Mouse (Mus musculus) spleen, postnatal 36 days (tissue): ENCODE measurements around the gene Phactr4.

Source experiments
- DNase-seq, 2 experiments: peaks; one replicate each; pipeline ENCODE4 v3.0.0; 2022; ENCODE audit warnings: low spot score in 2 of 2, mixed read lengths in 1 of 2

Gene Phactr4

DNA sequence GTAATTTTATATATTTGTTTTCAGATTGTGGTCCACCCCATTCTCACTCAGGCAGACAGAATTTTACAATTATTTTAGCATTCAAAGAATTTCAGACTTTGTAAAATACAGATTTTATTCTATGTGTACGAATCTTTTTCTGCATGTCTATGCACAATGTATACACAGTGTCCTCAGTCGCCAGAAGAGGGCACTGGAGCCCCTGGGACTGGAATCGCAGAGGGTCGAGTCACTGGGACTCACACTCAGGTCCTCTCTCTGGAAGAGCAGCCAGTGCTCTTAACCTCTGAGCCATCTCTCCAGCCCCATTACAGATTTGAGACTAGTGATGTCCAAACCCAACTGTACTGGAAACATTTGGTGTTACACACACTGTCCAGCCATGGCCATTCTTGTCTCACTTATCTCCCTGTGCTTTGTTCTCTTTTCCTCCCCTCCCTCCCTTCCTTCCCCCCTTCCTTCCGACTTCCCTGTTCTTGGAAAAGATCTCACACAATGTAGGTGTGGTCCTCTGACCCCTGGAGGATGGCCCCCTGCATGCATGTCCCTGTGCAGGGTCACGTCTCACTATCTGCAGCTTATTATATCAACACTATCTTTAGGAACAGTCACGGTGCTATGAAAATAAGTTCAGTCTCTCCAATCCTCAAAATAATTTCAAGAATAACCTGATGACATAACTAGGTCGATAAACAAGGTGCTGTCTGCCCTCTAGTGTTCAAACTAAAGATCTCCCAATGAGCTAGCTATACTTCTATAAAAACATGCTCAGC lies 10.8 kb downstream of the Phactr4 start:
- DNase-seq, result peak in 1 of 2 experiments; percentile 42

GRCm38 (mm10) chr4:132409587-132410229 lies 12.6 kb downstream of the Phactr4 start:
- DNase-seq, result no peak

DNA sequence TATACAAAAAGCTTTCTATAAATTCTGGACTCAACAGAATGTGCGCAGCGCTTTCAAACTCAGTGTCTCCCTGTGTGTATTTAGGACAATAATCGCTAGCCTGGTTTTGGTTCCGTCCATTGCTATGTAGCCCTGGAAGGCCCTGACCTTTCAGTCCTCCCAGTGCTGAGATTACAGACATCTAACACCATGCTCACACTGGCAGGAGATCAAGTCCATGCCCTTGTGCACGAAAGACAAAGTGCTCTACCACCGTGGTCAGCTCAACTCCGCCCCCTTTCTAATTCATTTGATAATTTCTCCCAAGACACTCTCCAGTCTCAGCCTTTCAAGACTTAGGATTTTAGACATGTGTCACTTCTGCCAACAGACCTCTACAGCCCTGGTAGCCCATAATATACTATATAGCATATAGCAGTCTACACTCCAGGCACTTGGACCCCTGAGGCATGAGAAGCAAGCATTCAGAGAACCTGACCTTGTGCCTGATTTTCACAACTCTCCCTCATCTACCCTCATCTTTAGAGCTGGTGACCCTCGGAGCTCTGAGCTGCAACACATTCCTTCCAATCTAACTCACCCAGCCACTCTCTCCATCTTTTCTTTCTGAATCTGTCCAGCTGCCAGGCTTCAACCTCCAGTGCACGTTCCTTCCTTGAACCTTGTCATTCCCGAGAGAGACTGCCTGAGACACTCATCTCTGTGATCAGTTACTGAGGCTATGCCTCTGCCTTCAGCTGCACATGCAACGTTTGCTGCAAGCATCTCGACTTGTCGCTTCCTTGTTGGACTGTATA lies 15.7 kb downstream of the Phactr4 start:
- DNase-seq, result no peak

- no peak for DNase-seq
Measured at GRCm38 (mm10) chr4:132404588-132404987, 17.7 kb downstream of the Phactr4 start.

DNA sequence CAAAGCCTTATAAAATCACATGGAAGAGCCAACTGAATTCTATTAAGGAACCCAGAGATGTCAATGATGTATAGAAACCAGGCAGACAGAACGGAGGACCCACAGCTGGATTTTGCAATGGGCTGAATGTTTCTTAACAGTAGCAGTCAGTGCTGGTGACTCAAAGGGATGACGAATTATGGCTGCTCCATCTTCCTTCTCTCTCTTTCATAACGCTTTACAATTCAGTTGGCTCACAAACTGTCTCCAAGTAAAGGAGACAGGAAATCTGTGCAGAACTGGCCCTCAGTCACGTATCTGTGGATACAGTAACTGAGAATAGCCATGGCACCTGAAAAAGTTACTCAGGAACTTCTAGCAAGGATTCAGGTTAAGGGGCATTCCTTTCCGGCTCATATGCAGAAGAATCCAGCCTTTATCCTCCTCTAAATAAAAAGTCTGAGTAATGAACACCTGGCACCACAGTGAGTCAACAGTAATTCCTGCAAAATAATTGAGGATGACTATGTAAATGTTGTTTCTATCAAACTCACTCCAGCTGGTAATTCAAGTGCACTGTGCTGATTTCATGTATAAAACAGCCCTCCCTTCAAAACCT lies 19.1 kb downstream of the Phactr4 start:
- DNase-seq, result no peak

- no peak for DNase-seq
Measured at GRCm38 (mm10) chr4:132401016-132401415, 21.3 kb downstream of the Phactr4 start.

DNA sequence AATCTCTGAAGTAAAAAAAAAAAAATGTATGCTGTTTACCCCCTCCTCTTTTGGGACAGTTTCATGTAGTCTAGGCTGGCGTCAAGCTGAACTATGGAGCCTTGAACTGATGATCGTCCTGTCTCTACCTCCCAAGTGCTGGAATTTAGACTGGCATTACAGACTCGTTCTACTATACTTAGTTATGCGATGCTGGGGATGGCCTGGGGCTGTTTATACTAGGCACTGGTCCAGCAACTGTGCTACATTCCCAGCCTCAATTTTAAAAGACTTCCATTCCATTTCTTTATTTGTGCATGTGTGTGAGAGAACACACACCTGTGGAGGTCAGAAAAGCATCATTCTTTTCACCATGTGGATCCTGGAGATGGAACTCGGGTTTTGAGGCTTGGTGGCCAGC lies 23.4 kb downstream of the Phactr4 start:
- DNase-seq, result no peak

GRCm38 (mm10) chr4:132398045-132398774 lies 24.1 kb downstream of the Phactr4 start:
- DNase-seq, result peak; percentile 22 to 37

GRCm38 (mm10) chr4:132397120-132397519 lies 25.2 kb downstream of the Phactr4 start:
- no peak for DNase-seq

DNA sequence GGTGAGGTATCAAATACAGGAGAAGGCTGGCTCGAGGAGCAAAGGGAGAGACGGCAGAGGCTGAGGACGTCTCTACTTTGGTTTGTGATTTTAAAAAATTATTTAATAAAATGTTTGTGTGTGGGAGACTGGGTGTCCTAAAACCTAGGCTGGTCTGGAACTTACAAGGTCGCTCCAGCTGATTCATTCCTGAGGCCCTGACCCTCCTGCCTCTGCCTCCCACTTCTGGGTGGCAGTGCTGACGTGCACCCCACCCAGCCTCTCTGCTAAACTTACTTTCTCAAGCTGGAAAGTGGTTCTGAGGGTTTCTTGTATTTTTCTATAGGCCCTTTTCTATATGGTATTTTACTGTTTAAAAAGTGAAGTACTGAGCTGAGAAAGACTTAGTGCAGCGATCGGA lies 26.0 kb downstream of the Phactr4 start:
- no peak for DNase-seq

- DNase-seq, result no peak
Measured at GRCm38 (mm10) chr4:132391063-132391740, 31.1 kb downstream of the Phactr4 start.

DNA sequence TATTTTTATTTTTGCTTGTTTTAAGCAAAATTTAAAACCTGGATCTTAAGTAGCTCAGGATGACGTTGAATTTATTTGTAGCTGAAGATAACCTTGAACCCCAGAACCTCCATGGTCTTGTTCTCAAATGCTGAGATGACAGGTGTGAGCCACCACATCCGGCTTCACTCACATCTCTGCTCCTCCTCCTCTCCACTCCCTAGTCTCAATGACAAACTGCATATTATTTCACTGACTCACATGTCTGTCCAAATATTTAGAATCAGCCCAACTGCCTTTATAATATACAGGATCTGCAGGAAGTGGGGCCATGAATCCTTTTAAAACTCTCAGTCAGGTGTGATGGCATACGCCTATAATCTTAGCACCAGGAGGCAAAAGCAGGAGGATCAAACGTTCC lies 33.0 kb downstream of the Phactr4 start:
- no peak for DNase-seq

- no peak for DNase-seq
Measured at GRCm38 (mm10) chr4:132387617-132388016, 34.7 kb downstream of the Phactr4 start.

- DNase-seq, result no peak
Measured at GRCm38 (mm10) chr4:132386846-132387245, 35.4 kb downstream of the Phactr4 start.

- DNase-seq, result no peak
Measured at GRCm38 (mm10) chr4:132385771-132386410, 36.4 kb downstream of the Phactr4 start.

- DNase-seq, result no peak
Measured at GRCm38 (mm10) chr4:132383455-132383854, 38.8 kb downstream of the Phactr4 start.

DNA sequence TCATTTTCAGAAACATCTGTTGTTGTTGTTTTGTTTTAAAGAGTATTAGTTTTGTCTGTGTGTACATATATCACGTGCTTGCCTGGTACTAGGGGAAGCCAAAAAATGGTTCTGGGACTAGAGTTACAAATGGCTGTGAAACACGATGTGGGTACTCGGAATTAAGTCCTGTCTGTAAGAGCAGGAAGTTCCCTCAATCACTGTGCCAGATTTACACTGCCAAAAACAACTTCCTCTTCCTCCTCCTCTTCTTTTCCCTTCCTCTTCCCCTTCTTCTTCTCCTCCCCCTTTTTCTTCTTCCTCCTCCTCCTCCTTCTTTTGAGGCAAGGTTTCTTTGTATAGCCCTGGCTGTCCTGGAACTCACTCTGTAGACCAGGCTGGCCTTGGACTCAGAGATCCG lies 40.0 kb downstream of the Phactr4 start:
- no peak for DNase-seq

GRCm38 (mm10) chr4:132380965-132381616 lies 41.2 kb downstream of the Phactr4 start:
- DNase-seq, result no peak

DNA sequence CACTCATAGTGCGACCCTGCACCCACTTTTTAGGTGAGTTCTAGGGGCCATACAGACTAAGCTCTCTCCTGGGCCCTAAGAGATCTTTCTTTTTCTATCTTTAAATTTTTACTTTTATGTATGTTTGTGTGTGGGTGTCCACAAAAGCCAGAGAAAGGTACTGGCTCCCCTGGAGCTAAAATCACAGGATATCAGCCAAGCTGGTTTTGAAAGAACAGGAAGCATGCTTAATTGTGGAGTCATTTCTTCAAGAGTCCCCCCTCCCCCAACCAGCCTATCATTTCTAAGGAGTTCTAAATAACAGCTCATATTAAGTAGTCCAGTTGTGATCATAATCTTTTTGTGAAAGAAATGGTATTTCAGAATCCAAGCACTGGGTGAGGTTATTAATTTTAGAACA lies 48.5 kb downstream of the Phactr4 start:
- DNase-seq, result no peak
